Mouse (Mus musculus): Measurements from ENCODE around the gene Dnph1.

- TF ChIP-seq GATA1 (IDR thresholded peaks at IDR 0.05; ENCODE audit: borderline replicate concordance, low read length) = no peak
- no peak for TF ChIP-seq FLI1 (IDR thresholded peaks at IDR 0.05; ENCODE audit: low read length)
Measured at GRCm38 (mm10) chr17:46546995-46547394, 50.5 kb downstream of the Dnph1 start.

Measured in megakaryocyte, embryonic 14.5 days (primary cell).